Mouse (Mus musculus): ENCODE data around the gene Arrb1. TPM values are rescaled to one million over a fixed set of nuclear protein-coding genes. Genes with fewer than 3 reads are reported as not detected.

The Arrb1 gene
- polyA plus RNA-seq, 1 experiment from 2014 or later: 3.0 TPM

DNA sequence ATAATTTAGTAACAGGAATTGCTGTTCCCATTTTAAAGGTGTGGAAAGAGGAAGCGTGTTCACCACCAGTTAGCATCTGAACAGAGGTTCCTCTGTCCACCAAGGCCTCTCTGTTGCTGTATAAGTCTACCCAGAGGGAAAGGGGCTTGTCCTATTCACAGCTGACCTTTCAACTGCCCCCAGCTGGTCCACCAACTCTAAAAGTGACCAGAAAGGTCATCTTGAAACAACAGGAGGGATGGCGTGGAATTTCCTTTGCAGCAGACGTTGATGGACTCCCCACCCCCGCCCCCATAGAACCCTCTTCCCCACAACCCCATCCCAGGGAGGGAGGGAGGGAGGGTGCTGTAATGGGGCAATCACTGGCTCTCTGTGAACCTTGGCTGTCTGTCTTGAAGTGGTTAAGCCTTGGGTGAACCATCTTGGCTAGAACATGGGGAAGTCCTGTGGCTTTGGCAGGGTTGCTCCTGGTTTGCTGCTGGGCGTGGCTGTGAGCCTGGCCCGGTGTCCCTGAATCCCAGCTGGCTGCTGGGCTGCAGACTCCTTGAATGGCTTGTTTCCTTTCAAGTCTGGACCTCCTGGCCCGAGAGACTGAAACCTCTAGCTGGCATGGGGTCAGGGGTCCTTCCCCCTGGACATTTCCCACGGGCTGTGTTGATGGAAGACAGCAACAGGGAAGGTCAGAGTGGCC is 4.1 kb downstream of the Arrb1 start:
- no peaks in the 10 kb centered on the region for H3K27me3 ChIP-seq (ENCODE audit: control insufficient read depth, insufficient read depth, low read length)
- ATAC-seq (replicated peaks; ENCODE audit: insufficient number of reproducible peaks, low FRiP score, low TSS enrichment, low read depth): no peak
- no peak overlapping the region for H3K9ac ChIP-seq (replicated peaks; ENCODE audit: low read length)
- 11% methylated on average over 8 of the region's 8 CpGs for WGBS
- peaks cover 6% of the 10 kb centered on the region; the same call in 1 of the 2 replicates for H3K4me1 ChIP-seq (ENCODE audit: control insufficient read depth, insufficient read depth, low read length)
- no peaks in the 10 kb centered on the region for H3K36me3 ChIP-seq (replicated peaks; ENCODE audit: control insufficient read depth, insufficient read depth, low read depth, low read length)
- H3K27ac ChIP-seq (replicated peaks; ENCODE audit: low read depth, low read length): no peak overlapping the region
- no peak overlapping the region for H3K4me2 ChIP-seq (ENCODE audit: low read depth, low read length)
- H3K4me3 ChIP-seq (ENCODE audit: low read depth, low read length): no peak overlapping the region
- no peaks in the 10 kb centered on the region for H3K9me3 ChIP-seq (replicated peaks; ENCODE audit: control insufficient read depth, low read length)
- DNase-seq (ENCODE audit: low spot score): no peak

DNA sequence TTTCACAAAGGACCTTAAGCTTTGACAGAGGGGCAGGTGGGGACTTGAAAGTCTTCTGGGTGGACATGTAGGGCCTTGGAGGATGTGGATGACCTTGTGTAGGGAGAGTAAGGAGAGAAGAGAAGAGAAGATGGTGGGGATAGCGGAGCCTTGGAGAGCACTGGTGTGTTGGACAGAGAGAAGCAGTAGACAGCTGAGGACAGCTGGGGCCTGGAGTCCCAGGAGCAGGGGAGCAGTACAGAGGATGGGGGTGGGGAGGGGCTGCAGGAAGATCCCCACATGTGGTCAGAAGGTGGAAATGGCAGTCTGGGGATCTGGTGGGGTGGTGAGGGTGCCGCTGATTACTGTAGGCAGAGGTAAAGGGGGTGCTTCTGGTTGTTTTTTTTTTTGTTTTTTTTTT is 4.8 kb downstream of the Arrb1 start:
- no peaks in the 10 kb centered on the region for H3K27me3 ChIP-seq (ENCODE audit: control insufficient read depth, insufficient read depth, low read length)
- DNase-seq (ENCODE audit: low spot score): no peak
- WGBS: 33% methylated on average over 2 of the region's 2 CpGs
- H3K9ac ChIP-seq (replicated peaks; ENCODE audit: low read length): no peak overlapping the region
- no peaks in the 10 kb centered on the region for H3K9me3 ChIP-seq (replicated peaks; ENCODE audit: control insufficient read depth, low read length)
- no peaks in the 10 kb centered on the region for H3K36me3 ChIP-seq (replicated peaks; ENCODE audit: control insufficient read depth, insufficient read depth, low read depth, low read length)
- no peak overlapping the region for H3K4me3 ChIP-seq (ENCODE audit: low read depth, low read length)
- H3K27ac ChIP-seq (replicated peaks; ENCODE audit: low read depth, low read length): no peak overlapping the region
- no peak for ATAC-seq (replicated peaks; ENCODE audit: insufficient number of reproducible peaks, low FRiP score, low TSS enrichment, low read depth)
- H3K4me2 ChIP-seq (ENCODE audit: low read depth, low read length): no peak overlapping the region
- peaks cover 6% of the 10 kb centered on the region; the same call in 1 of the 2 replicates for H3K4me1 ChIP-seq (ENCODE audit: control insufficient read depth, insufficient read depth, low read length)

DNA sequence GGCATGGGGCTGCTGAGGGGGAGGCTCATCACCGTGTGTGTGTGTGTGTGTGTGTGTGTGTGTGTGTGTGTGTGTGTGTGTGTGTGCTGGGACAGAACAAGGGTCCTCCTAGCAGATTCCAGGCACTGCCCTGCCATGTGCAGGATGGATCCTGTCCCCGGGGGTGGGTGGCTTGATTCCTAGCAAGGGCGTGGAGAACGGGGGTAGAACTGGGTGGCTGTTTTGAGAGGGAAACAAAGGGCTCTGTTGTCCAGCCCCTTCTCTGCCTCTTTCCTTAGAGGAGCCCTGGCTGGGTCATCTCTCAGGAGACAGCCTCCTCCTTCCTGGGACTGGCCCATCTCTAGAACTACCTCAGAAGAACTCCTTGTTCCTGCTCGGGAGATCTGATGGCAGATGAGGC is 5.9 kb downstream of the Arrb1 start:
- WGBS: 19% methylated on average over 5 of the region's 5 CpGs
- DNase-seq (ENCODE audit: low spot score): no peak
- no peaks in the 10 kb centered on the region for H3K27me3 ChIP-seq (ENCODE audit: control insufficient read depth, insufficient read depth, low read length)
- peaks cover 1% of the 10 kb centered on the region; the same call in 1 of the 2 replicates for H3K4me1 ChIP-seq (ENCODE audit: control insufficient read depth, insufficient read depth, low read length)
- no peaks in the 10 kb centered on the region for H3K9me3 ChIP-seq (replicated peaks; ENCODE audit: control insufficient read depth, low read length)
- H3K27ac ChIP-seq (replicated peaks; ENCODE audit: low read depth, low read length): no peak overlapping the region
- no peak overlapping the region for H3K4me3 ChIP-seq (ENCODE audit: low read depth, low read length)
- no peak overlapping the region for H3K4me2 ChIP-seq (ENCODE audit: low read depth, low read length)
- no peak overlapping the region for H3K9ac ChIP-seq (replicated peaks; ENCODE audit: low read length)
- H3K36me3 ChIP-seq (replicated peaks; ENCODE audit: control insufficient read depth, insufficient read depth, low read depth, low read length): no peaks in the 10 kb centered on the region
- ATAC-seq (replicated peaks; ENCODE audit: insufficient number of reproducible peaks, low FRiP score, low TSS enrichment, low read depth): no peak

DNA sequence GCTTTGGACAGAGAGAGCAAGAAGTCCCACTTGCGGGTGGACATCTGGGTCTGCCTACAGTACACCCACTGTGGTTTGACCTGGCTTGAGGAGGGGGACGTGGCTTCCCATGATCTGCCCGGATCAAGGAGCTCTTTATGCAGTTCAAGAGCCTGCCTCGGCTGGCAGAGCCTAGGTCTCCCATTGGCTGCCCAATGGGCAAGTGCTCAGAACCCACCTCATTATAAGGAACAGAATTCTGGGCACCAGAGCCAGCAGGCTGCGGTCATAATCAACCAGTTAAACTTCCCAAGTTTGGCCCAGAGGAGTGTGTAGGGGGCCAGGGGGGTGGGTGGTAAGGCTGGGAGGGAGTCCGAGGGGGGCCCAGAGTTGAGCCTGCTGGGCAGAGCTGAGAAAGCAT is 9.0 kb downstream of the Arrb1 start:
- H3K36me3 ChIP-seq (replicated peaks; ENCODE audit: control insufficient read depth, insufficient read depth, low read depth, low read length): no peaks in the 10 kb centered on the region
- 53% methylated on average over 6 of the region's 6 CpGs for WGBS
- H3K27me3 ChIP-seq (ENCODE audit: control insufficient read depth, insufficient read depth, low read length): no peaks in the 10 kb centered on the region
- H3K9ac ChIP-seq (replicated peaks; ENCODE audit: low read length): no peak overlapping the region
- ATAC-seq (replicated peaks; ENCODE audit: insufficient number of reproducible peaks, low FRiP score, low TSS enrichment, low read depth): no peak
- H3K4me3 ChIP-seq (ENCODE audit: low read depth, low read length): no peak overlapping the region
- no peak for DNase-seq (ENCODE audit: low spot score)
- 0 out of 2 replicates have a peak, but pooled peaks cover 2% of the 10 kb centered on the region for H3K4me1 ChIP-seq (ENCODE audit: control insufficient read depth, insufficient read depth, low read length)
- H3K4me2 ChIP-seq (ENCODE audit: low read depth, low read length): no peak overlapping the region
- no peak overlapping the region for H3K27ac ChIP-seq (replicated peaks; ENCODE audit: low read depth, low read length)
- H3K9me3 ChIP-seq (replicated peaks; ENCODE audit: control insufficient read depth, low read length): no peaks in the 10 kb centered on the region

DNA sequence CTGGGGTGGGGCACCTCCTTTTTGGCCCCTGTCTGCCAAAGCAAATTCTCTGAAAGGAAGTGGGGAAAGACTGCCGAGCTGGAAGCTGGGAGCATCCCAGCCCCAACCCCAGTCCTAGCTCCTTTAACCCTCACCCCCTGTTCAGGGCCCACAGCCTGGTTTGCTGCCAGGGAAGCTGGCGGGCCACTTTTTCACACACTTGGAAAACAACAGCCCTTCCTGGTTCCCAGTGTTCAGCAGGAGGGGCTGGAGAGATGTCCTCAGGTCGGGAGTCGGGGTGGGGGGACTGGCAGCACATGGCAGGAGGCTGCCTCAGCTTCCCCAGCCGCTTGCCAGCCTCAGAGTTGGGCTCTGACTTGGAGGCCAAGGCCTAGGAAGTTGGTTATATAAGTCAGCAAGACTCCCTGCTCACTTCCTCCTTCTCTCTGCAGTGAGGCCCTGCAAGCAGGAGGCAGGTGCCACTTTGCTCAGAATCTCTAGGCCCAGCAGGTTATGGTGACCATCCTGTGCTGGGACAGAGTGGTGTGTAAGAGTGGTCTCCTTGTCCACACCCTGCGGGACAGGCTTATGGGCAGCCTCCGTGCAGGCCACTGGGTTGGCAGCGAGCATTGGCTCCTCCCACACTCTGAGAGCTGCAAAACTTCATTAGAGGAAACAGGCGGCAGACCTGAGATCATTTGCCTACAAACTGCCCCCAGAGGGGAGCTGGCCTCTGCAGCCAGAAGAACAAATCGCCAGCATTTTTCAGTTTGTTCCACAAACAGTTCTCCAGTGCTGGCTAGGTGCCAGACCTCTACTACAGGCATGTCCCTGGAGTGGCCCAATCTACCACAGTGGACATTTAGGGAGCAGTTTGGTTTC is 10.8 kb downstream of the Arrb1 start:
- H3K4me2 ChIP-seq (ENCODE audit: low read depth, low read length): no peak overlapping the region
- H3K9me3 ChIP-seq (replicated peaks; ENCODE audit: control insufficient read depth, low read length): no peaks in the 10 kb centered on the region
- H3K4me3 ChIP-seq (ENCODE audit: low read depth, low read length): no peak overlapping the region
- 0 out of 2 replicates have a peak overlapping the region, but pooled peaks have one; percentile 11 for H3K27ac ChIP-seq (replicated peaks; ENCODE audit: low read depth, low read length)
- 36% methylated on average over 10 of the region's 10 CpGs for WGBS
- 0 out of 2 replicates have a peak, but pooled peaks have one; percentile 35 for ATAC-seq (replicated peaks; ENCODE audit: insufficient number of reproducible peaks, low FRiP score, low TSS enrichment, low read depth)
- 0 out of 2 replicates have a peak, but pooled peaks cover 2% of the 10 kb centered on the region for H3K4me1 ChIP-seq (ENCODE audit: control insufficient read depth, insufficient read depth, low read length)
- no peaks in the 10 kb centered on the region for H3K27me3 ChIP-seq (ENCODE audit: control insufficient read depth, insufficient read depth, low read length)
- DNase-seq (ENCODE audit: low spot score): peak; percentile 45
- no peaks in the 10 kb centered on the region for H3K36me3 ChIP-seq (replicated peaks; ENCODE audit: control insufficient read depth, insufficient read depth, low read depth, low read length)
- H3K9ac ChIP-seq (replicated peaks; ENCODE audit: low read length): no peak overlapping the region

DNA sequence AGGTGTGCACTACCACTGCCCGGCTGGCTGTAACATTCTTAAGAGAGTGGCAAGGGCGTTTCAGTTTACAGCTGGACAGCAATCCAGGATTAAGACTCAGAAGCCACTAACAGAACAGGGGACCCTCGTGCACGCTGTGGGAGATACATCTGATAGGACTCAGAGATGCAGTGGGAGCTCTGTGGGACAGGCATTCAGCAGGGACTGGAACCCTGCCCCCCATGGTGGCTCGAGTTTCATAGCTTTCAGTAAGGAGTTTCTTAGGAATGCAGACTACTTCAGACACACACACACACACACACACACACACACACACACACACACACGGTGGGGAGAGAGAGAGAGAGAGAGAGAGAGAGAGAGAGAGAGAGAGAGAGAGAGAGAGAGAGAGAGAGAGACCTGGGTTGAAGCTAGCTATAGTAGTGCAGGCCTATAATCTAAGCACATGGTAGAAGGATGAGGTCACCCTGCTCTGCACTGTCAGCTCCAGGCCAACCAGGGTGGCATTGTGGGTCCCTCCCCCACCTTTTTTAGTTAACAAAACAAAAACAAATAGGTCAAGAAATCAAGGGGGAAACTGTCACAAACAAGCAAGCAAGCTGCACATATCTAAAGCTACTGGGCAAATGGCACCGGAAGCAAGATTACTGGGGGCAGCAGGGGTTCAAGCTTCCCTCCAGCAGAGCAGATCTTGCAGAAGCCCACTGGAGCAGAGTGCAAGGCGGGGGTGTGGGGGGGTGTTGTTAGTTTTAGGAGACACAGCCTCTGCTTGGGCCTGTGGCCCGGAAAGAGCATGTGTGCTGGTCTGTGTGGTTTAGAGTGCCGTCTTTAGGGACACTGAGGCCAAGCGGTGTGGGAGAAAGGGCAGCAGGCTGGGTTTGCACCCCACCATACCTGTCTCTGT is 12.6 kb downstream of the Arrb1 start:
- no peak overlapping the region for H3K4me3 ChIP-seq (ENCODE audit: low read depth, low read length)
- ATAC-seq (replicated peaks; ENCODE audit: insufficient number of reproducible peaks, low FRiP score, low TSS enrichment, low read depth): peak; percentile 35
- H3K4me1 ChIP-seq (ENCODE audit: control insufficient read depth, insufficient read depth, low read length): 0 out of 2 replicates have a peak, but pooled peaks cover 2% of the 10 kb centered on the region
- 0 out of 2 replicates have a peak overlapping the region, but pooled peaks have one; percentile 20 for H3K27ac ChIP-seq (replicated peaks; ENCODE audit: low read depth, low read length)
- peak; percentile 72 for DNase-seq (ENCODE audit: low spot score)
- WGBS: 30% methylated on average over 10 of the region's 11 CpGs
- H3K9ac ChIP-seq (replicated peaks; ENCODE audit: low read length): no peak overlapping the region
- H3K9me3 ChIP-seq (replicated peaks; ENCODE audit: control insufficient read depth, low read length): no peaks in the 10 kb centered on the region
- H3K36me3 ChIP-seq (replicated peaks; ENCODE audit: control insufficient read depth, insufficient read depth, low read depth, low read length): no peaks in the 10 kb centered on the region
- H3K27me3 ChIP-seq (ENCODE audit: control insufficient read depth, insufficient read depth, low read length): no peaks in the 10 kb centered on the region
- no peak overlapping the region for H3K4me2 ChIP-seq (ENCODE audit: low read depth, low read length)

DNA sequence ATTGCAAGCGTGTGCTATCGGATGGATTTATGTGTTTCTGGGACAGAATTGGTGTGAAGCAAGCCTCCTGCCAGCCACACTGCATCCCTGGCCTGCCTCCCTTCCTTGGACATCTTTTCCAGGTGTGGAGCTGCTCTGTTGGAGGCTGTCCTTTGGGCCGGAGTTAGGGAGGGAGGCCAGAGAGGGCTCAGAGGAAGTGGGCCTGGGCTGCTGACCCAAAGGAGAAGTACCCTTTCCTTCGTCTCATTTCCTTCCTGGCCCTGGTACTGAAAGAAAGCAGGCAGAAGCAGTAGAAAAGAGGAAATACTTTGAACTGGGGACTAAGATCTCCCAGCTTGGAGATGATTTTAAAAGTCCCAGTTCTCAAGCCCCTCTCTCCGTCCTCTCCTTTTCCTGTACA is 14.4 kb downstream of the Arrb1 start:
- ATAC-seq (replicated peaks; ENCODE audit: insufficient number of reproducible peaks, low FRiP score, low TSS enrichment, low read depth): no peak
- H3K4me1 ChIP-seq (ENCODE audit: control insufficient read depth, insufficient read depth, low read length): 0 out of 2 replicates have a peak, but pooled peaks cover 2% of the 10 kb centered on the region
- H3K27ac ChIP-seq (replicated peaks; ENCODE audit: low read depth, low read length): no peak overlapping the region
- H3K9me3 ChIP-seq (replicated peaks; ENCODE audit: control insufficient read depth, low read length): no peaks in the 10 kb centered on the region
- DNase-seq (ENCODE audit: low spot score): no peak
- no peaks in the 10 kb centered on the region for H3K27me3 ChIP-seq (ENCODE audit: control insufficient read depth, insufficient read depth, low read length)
- no peak overlapping the region for H3K9ac ChIP-seq (replicated peaks; ENCODE audit: low read length)
- WGBS: 90% methylated on average over 5 of the region's 5 CpGs
- H3K4me2 ChIP-seq (ENCODE audit: low read depth, low read length): no peak overlapping the region
- no peaks in the 10 kb centered on the region for H3K36me3 ChIP-seq (replicated peaks; ENCODE audit: control insufficient read depth, insufficient read depth, low read depth, low read length)
- H3K4me3 ChIP-seq (ENCODE audit: low read depth, low read length): no peak overlapping the region
